Mouse (Mus musculus): ENCODE measurements around the gene Spryd3. TPM values are rescaled to one million over a fixed set of nuclear protein-coding genes. Genes with fewer than 3 reads are reported as not detected.

Spryd3 gene
- polyA plus RNA-seq, 1 experiment from 2014 or later, result 11.1 TPM

Other genes starting within 250 kb of the Spryd3 start
- gene Krt76, start 243.3 kb downstream of the Spryd3 start, polyA plus RNA-seq (2014; fragmentation: Nextera tagmentation; extraction: Ambion mirVana), result not detected in 2 replicates
- 0.07 TPM in 1 of 2 replicates, not detected in the other for gene Krt4, start 211.5 kb downstream of the Spryd3 start, polyA plus RNA-seq (2014; fragmentation: Nextera tagmentation; extraction: Ambion mirVana)
- gene Krt79, start 195.9 kb downstream of the Spryd3 start, polyA plus RNA-seq (2014; fragmentation: Nextera tagmentation; extraction: Ambion mirVana), result 1.2 and 1.7 TPM in 2 replicates
- not detected in 2 replicates for gene Krt78, start 181.9 kb downstream of the Spryd3 start, polyA plus RNA-seq (2014; fragmentation: Nextera tagmentation; extraction: Ambion mirVana)
- 30.4 and 36.8 TPM in 2 replicates for gene Krt8, start 131.8 kb downstream of the Spryd3 start, polyA plus RNA-seq (2014; fragmentation: Nextera tagmentation; extraction: Ambion mirVana)
- 39.3 and 41.9 TPM in 2 replicates for gene Krt18, start 108.1 kb downstream of the Spryd3 start, polyA plus RNA-seq (2014; fragmentation: Nextera tagmentation; extraction: Ambion mirVana)
- 71.6 and 83.5 TPM in 2 replicates for gene Eif4b, start 62.5 kb downstream of the Spryd3 start, polyA plus RNA-seq (2014; fragmentation: Nextera tagmentation; extraction: Ambion mirVana)
- gene Tns2, start 35.8 kb downstream of the Spryd3 start, polyA plus RNA-seq (2014; fragmentation: Nextera tagmentation; extraction: Ambion mirVana), result 25.0 and 25.4 TPM in 2 replicates
- gene Igfbp6, start 8.1 kb upstream of the Spryd3 start, polyA plus RNA-seq (2014; fragmentation: Nextera tagmentation; extraction: Ambion mirVana), result 0.70 and 1.1 TPM in 2 replicates
- gene Soat2, start 14.3 kb upstream of the Spryd3 start, polyA plus RNA-seq (2014; fragmentation: Nextera tagmentation; extraction: Ambion mirVana), result 0.76 and 2.3 TPM in 2 replicates
- gene Zfp740, start 67.0 kb upstream of the Spryd3 start, polyA plus RNA-seq (2014; fragmentation: Nextera tagmentation; extraction: Ambion mirVana), result 25.8 and 31.2 TPM in 2 replicates
- gene Csad, start 68.5 kb upstream of the Spryd3 start, polyA plus RNA-seq (2014; fragmentation: Nextera tagmentation; extraction: Ambion mirVana), result 31.3 and 33.4 TPM in 2 replicates
- gene Itgb7, start 95.7 kb upstream of the Spryd3 start, polyA plus RNA-seq (2014; fragmentation: Nextera tagmentation; extraction: Ambion mirVana), result 0.94 and 1.2 TPM in 2 replicates
- 11.2 and 13.4 TPM in 2 replicates for gene Rarg, start 121.3 kb upstream of the Spryd3 start, polyA plus RNA-seq (2014; fragmentation: Nextera tagmentation; extraction: Ambion mirVana)
- gene Gm9918, start 134.3 kb upstream of the Spryd3 start, polyA plus RNA-seq (2014; fragmentation: Nextera tagmentation; extraction: Ambion mirVana), result 0.07 TPM in 1 of 2 replicates, not detected in the other
- gene Mfsd5, start 143.2 kb upstream of the Spryd3 start, polyA plus RNA-seq (2014; fragmentation: Nextera tagmentation; extraction: Ambion mirVana), result 44.4 and 45.3 TPM in 2 replicates
- 20.0 and 23.8 TPM in 2 replicates for gene Espl1, start 160.0 kb upstream of the Spryd3 start, polyA plus RNA-seq (2014; fragmentation: Nextera tagmentation; extraction: Ambion mirVana)
- 307 and 350 TPM in 2 replicates for gene Pfdn5, start 189.9 kb upstream of the Spryd3 start, polyA plus RNA-seq (2014; fragmentation: Nextera tagmentation; extraction: Ambion mirVana)
- 72.7 and 77.8 TPM in 2 replicates for gene Myg1, start 195.5 kb upstream of the Spryd3 start, polyA plus RNA-seq (2014; fragmentation: Nextera tagmentation; extraction: Ambion mirVana)
- gene Aaas, start 214.5 kb upstream of the Spryd3 start, polyA plus RNA-seq (2014; fragmentation: Nextera tagmentation; extraction: Ambion mirVana), result 62.9 and 64.9 TPM in 2 replicates
- 0.20 and 0.52 TPM in 2 replicates for gene Sp7, start 230.9 kb upstream of the Spryd3 start, polyA plus RNA-seq (2014; fragmentation: Nextera tagmentation; extraction: Ambion mirVana)

Data from heart, embryonic 11.5 days (tissue).